Mouse (Mus musculus) layer of hippocampus, postnatal 10 days (tissue): ENCODE results near the gene Muc3. TPM values are rescaled to one million over a fixed set of nuclear protein-coding genes. Genes with fewer than 3 reads are reported as not detected.
A peak's percentile ranks its signal among the peaks of the same experiment; 100 is the strongest.
"Not testable (repeated sequence)": the region's sequence is repeated elsewhere in the genome, so short reads cannot be mapped to it uniquely, and the experiment has no call there.

Experiments
- DNase-seq, 2 experiments: peaks; one replicate each; pipeline ENCODE4 v3.0.0; 2021; ENCODE audit warnings: low spot score in 2 of 2
- total RNA-seq, 2 experiments: library from RNA; stranded (reverse); gene quantifications; 2 replicates each; pipeline ENCODE4 v1.2.3; 2021

Gene Muc3
- total RNA-seq, 2 experiments from 2014 or later: not detected

DNA sequence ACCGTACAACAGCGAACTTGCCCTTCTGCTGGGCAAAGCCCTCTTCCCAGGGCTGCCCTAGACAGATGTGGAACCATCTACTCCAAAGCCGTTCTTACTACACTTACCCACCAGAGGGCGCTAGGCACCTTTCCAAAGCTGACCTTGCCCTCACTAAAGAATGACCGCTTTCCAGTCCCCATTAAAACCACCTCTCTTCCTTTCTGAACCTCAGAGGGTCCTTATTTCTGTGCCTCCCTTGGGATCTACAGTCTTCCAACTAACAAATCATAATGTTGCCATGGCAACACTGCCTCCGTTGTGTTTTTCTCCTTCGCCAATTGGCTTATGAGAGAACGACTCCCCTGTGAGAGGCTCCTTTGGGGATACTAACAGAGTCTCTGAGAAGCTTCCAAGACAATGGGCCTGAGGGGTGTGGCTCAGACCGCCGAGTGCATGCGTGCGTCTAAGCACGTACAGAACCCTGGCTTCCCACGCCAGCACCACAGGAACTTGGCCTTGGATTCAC is 26.4 kb downstream of the Muc3 start:
- DNase-seq: peak; percentile 72 to 77

DNA sequence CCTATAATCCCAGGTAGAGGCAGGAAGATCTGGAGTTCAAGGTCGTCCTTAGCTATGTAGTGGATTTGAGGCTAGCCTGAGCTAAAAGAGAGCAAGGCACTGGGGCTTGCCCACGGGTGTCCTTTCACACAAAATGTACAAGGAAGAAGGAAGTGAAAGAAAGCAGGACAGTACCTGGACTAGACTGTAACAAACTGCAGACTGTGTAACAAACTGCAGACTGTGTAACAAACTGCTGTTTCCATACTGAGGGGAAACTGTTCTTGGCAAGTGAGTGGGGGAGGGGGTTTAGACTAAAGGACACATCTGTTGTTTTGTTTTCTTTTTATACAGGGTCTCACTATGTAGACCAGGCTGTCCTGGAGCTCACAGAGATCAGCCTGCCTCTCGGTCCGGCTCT is 27.8 kb downstream of the Muc3 start:
- no peak for DNase-seq

DNA sequence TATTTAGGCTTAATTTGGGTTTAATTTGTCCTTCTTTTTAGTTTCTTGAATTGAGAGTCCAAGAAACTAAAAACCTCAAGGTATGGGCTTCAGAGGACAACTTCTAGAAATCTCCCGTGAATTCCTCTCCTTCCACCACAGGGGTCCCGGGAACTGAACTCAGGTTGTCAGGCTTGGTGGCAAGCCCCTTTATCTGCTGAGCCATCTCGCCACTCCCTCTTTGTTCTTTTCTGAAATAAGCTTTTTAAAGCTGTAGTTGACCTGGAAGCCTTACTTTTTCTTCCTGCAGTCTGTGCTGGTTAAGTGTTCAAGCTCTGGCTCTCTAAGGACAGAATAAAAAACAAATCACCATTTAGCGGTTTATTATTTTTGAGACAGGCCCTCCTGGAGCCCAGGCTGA is 30.2 kb downstream of the Muc3 start:
- DNase-seq: no peak

DNA sequence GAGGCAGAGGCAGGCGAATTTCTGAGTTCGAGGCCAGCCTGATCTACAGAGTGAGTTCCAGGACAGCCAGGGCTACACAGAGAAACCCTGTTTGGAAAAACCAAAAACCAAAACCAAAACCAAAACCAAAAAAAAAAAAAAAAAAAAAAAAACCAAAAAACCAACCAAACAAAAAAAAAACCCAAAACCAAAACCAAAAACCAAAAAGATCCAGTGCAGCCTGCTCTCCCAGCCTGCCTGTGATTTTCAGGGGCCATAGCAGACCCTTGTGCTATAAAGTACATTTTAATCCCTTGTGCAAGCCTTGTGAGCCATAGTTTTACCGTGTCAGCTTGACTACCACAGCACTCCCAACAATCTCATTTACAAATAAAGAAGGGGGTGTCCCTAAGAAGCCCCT is 31.1 kb downstream of the Muc3 start:
- not testable (repeated sequence) for DNase-seq

DNA sequence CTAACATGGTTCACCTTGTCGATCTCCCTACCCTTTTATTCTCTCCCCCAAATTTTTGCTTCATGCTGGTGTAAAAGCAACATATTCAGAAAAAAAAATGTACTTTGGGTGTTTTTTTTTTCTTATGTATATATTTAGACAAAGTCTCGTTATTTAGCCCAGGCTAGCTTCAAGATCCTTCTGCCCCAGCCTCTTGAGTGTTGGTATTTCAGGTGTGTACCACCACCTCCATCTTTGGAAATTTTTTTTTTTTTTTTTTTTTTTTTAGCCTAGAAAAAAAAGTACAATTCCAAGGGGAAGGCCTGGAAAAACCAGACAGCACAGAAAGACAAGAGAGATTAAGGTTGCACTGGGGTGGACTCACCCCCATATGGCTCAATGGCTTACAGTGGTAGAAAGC is 32.1 kb downstream of the Muc3 start:
- DNase-seq: no peak

GRCm38 (mm10) chr5:137115866-137116847 is 33.0 kb downstream of the Muc3 start, which contains the start of gene Trim56:
TSS of gene Trim56 (minus strand) at chr5:137116209.
- peak; percentile 46 to 47 for DNase-seq

- no peak for DNase-seq
Measured at GRCm38 (mm10) chr5:137114891-137115561, 34.1 kb downstream of the Muc3 start.

GRCm38 (mm10) chr5:137111542-137112408 is 37.3 kb downstream of the Muc3 start:
- DNase-seq: no peak

DNA sequence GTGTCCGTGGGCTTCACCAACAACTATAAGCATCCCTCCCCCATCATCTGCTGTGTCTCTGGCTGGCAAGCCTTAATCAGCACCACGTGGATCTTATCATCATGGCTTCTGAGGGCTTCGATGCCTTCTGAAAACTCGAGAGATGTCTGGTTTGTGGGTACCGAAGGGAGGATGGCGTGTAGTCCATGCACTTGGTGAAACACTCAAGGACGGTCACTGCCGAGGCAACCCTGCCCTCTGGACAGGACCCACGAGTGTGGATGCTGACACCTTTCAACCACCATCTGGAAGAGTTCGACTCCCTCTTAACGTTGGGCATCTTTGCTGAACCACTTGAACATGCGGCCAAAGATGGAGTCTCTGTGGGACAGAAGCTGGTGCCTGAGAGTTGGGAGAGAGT is 38.3 kb downstream of the Muc3 start:
- no peak for DNase-seq

DNA sequence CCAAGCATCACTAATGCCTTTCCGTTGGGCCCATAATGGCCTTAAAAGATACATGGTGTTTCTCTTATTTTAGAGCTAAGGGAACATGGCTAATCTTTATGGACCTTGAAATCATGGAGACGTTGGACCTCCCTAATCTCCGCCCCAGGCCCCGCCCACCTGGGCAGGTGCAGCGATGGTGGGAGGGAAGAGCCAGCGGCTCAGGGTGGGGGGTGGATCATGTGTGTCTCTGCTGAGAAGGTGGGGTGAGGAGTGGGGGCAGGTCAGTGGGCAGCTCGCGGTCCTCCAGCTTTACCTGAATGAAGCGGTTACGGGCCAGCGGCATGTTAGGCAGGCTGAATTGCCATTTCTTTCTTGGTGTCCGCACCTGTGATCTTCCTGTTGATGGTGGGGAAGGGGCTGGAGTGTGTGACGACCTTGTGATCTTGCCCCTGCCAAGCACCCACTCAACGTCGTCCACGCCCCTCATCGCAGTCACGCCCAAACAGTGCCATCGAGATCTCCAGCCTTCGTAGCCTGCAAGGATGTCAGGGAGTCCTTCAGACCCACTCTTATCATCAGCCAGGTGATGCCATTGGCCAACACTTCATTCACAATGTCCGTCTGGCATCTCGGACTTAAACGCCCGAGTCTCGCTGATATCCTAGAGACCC is 39.1 kb downstream of the Muc3 start:
- no peak for DNase-seq

DNA sequence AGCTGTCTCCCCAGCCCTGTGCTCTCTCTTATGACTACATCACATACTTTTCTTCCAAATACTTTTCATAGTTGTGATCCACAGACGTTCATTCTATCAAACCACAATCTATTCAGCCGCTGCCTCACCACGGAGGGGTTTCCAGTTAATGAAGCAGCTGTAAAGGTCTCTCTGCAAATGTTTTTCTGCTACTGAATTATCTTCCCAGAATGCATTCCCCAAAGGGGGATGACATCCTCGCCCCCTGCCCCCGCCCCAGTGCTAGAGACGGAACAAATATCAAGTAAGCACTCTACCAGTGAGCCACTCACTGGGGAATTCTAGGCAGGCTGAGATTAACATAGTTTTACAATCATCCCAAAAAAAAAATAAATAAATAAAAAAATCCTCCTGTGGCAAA is 41.0 kb downstream of the Muc3 start:
- no peak for DNase-seq

DNA sequence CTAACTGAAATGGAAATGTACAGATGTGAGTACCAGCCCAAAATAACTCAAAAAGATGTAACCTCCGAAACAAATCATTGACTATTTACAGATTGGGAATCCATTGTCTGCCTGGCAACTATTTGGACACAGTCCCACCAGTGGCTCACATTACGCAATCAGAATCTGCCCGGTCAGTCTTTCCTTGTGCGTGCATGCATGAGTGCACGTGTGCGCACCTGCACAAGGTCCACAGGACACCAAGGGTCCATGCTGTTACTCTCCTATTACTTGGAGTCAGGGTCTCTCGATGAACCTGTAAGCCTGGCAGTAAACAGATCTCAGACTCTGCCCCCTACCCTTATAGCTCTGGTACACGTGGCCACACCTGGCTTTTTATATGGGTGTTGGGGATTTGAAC is 41.5 kb downstream of the Muc3 start:
- no peak for DNase-seq

DNA sequence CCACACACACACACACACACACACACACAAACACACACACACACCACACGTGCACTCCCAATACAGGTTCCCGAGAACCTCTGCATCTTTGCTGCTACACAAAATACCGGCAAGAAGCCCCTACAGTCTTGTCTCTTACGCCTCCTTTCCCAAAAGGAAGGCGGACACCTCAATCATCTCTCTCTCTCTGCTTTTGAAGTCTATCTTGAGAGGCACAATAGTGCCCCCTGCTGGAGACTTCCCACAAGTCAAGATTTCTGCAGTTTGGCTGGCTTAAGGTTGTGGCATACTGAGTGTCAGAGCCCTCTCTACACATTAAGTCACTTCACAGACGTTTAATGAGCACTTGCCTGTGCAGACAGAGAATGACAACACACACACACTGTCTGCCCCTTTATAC is 42.1 kb downstream of the Muc3 start:
- DNase-seq: peak; percentile 88 to 90

DNA sequence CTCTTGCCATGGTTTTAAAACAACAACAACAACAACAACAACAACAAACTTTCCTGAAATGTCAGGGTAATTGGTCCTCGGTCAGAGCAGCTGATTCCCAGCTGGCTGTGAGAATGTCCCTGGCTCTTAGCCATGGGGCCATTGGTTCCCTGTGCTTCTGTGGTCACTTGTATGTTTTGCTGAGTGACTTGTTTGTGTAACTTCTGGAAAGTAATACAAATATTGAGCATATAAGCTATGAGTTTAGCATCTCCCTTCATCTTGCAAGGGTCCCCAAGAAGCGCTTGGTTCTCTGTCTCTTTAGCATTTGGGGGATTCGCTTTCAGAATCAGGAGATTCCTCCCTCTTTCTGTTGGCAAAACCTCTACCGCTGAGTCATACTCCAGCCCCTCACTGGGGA is 42.7 kb downstream of the Muc3 start:
- DNase-seq: no peak

- DNase-seq: no peak
Measured at GRCm38 (mm10) chr5:137103969-137104368, 45.2 kb downstream of the Muc3 start.

GRCm38 (mm10) chr5:137102575-137103522 is 46.3 kb downstream of the Muc3 start:
- peak; percentile 43 to 45 for DNase-seq

GRCm38 (mm10) chr5:137102078-137102477 is 47.0 kb downstream of the Muc3 start:
- no peak for DNase-seq

DNA sequence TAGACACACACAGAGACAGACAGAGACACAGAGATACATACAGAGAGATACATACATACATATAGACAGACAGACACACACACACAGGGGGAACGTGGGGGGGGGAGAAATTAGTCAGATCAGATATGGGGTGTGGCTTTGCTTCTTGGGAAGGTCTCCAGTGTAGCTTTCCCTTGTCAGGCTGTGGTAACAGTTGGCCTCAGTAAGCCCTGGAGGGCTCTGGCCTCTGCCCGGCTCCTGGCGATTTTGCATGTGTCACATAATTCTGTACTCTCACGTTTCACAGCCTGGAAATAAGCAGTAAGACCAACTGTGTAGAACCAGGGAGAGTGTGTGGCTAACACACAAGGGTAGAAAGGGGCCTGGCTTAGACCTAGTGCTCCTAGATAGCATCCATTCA is 48.5 kb downstream of the Muc3 start:
- DNase-seq: no peak

DNA sequence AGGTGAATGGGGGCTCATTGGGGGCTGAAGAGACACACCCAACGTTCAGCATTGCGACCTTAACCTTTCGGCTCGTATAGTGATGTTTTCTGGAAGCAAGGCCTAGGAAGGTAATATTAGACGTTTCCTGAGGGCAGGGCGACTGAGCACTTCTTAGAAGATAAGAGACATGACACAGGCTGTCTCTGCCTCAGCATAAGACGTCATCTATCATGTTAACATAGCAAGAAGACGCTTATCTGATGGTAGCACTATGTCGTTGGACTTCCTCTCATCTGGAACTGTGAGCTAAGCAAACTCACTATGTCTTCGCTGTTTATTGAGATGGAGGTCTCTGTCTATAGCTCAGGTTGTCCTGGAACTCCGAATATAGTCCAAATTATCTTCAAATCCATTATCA is 50.7 kb downstream of the Muc3 start:
- DNase-seq: no peak

- DNase-seq: no peak
Measured at GRCm38 (mm10) chr5:137096037-137096436, 53.1 kb downstream of the Muc3 start.
